Mouse (Mus musculus) thymus, postnatal 0 days (tissue): ENCODE results near the gene Plekhb1. TPM values are rescaled to one million over a fixed set of nuclear protein-coding genes. Genes with fewer than 3 reads are reported as not detected.
A peak's percentile ranks its signal among the peaks of the same experiment; 100 is the strongest.

Experiments used
- DNase-seq: peaks from one replicate; pipeline ENCODE4 v3.0.0-alpha.2; 2015; ENCODE audit warnings: low spot score
- polyA plus RNA-seq: library from polyadenylated mRNA; unstranded; fragments of >200 nt; fragmentation: Nextera tagmentation; extraction: Ambion mirVana; gene quantifications from 2 replicates; pipeline ENCODE4 v1.2.1, GENCODE M21; 2015

Gene Plekhb1
- polyA plus RNA-seq = 5.8 and 7.1 TPM in 2 replicates

DNA sequence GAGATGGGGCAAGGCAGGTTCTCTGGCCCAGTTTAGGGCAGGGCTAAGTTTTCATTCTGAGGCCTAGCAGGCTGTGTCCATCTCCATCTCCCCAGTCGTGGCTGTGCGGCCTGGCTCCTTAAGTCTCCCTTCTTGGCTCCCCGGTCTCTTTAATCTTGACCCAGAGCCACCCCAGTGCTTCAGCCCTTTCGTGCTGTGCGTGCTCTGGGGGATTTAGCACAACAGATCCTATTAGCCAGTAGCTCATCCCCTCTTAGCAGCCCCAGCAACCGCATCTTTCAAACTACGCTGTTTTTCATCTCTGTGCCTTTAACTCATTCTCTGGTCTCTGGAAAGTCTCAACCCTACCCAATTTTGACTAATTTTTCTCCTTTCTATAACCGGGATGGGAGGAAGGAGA is at the start of gene Plekhb1:
TSS of gene Plekhb1 (minus strand) at position 184 of the 400 bp plus-strand sequence.
- DNase-seq = no peak

DNA sequence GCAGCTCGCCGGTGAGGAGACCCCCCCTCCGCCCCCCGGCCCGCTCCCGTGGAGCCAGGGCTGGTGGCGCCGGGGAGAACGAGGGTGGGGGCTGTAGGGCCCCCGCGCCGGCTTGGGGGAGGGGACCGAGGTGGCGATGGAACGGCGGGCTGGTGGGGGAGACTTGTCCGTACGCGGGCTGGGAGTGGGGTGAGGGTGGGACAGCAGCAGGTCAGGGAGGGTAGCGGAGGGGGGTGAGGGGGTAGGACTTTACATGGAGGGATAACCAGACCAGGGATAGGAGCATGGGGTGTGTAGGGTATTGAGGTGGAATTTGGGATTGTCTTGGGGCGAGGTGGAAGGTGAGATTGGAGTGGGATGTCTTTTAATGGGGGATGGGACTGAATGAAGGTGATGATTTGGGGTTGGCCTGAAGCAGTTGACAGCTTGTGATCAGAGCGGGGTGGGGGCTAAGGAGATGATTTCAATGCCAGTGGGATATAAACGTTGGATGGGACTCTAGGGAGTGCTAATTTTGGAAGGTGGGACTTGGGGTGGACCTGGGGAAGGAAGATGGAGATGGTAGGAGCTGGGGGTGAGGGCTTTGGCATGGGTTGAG is 44.8 kb upstream of the Plekhb1 start:
- DNase-seq = no peak

DNA sequence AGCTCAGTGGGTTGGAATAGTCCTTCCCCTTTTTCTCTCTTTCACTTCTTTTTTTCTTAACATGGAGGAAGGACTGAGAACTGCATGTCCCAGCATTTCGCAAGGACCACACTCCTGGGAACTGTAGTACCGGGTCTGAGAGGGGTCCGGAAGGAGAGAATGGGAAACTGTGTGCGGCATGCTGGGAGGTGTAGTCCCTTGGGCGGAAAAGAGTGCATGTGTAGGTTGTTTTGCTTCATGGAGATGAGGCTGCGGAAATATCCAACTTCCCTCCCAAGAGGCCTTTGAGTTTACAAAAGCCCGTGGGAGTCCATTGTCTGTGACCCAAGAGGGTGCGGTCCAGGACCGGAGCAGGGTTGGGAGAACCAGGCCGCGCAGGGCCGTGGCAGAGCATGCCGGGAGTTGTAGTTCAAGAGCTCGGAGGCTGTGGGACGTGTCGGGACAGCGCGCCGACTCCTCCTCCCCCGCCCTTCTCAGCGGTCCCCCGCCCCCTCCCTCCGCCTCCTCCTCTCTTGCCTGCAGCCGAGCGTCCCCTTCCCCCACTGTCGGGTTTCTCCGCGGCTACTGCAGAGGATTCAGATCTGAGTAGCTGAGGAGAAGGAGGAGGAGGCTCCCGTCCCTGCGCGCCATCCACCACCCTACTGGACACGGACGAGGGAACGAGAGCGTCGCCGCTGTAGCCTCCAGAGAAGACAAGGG is 44.1 kb upstream of the Plekhb1 start, which contains the start of gene Fam168a:
TSS of gene Fam168a (plus strand) at position 493 of the 699 bp plus-strand sequence.
- peak; percentile 93 for DNase-seq

DNA sequence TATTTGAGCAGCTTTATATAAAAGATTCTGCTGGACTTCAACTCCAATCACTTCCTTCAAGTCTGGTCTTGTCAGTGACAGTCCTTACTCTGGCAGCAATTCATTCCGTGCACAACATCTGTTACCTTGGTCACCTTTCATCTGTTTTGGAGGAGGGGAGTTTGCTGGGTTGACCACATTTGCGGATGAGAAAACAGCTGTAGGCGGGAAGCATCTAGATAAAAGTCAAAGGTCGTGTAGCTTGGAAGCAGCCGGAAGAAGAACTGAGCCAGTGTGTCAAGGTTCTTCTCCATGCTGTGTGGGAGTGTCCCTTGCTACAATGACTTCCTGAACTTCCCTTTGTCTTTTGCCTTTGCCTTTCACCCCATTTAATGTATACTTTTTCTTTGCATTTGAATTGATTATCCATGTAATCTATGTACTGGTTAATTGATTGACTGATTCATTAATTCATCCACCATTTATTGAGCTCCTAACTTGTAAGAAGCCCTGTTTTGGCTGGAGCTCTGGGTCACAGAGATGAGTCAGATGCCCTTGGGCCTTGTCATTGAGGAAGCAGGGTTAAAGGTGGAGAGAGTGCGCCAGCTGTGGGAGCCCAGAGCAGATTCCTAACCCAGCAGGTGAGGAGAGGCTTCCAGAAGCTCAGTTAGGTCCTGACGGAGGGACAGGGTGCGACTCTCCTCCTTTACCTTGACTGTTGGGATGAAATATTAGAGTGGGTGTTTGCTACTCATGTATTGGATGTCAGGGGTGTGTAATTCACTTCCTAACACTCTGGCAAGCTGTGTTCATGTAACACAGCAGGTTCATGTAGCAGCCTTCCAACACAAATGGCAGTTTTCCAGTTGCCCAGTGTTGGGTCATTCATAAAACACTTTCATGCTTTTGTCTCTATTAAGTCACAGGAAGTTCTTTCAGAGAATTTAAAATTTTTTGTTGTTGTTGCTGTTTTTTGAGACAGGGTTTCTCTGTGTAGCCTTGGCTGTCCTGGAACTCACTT is 37.9 kb upstream of the Plekhb1 start:
- peak; percentile 79 for DNase-seq

DNA sequence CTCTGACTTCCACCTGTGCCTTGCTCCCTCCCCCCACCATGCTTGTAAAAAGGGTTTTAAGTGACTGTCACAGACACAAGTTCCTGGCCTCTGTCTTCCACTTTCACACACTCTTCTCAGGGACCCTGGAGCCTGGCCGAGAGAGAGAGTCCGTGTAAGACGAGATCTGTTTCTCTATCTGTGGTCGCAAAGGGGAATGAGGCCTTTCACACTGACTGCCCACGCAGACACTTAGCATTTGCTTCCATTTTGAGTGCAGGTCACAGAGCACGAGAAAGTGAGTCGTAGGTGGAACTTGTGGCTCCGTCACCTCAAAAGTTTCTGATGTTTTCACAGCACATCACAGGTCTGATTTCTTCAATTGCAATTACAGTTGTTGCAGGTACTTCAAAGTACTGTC is 31.0 kb upstream of the Plekhb1 start:
- DNase-seq = no peak

DNA sequence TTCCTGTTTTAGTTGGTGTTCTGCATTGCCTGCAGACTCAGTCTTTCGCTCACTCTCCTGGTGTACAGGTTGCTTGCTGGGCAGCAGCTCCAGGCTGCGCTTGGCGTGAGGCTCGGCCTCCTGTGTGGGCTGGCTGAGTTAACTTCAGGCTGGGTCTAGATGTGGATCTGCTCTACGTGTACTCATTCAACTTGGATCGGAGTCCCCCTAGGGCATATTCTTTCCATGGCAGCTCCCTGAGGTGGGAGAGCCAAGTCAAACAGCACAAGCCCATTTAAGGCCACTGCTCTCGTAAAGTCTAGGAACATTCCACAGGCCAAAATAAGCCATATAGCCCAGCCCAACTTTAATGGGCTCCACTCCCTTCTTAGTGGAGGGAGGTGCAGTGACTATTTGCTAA is 26.3 kb upstream of the Plekhb1 start:
- DNase-seq = no peak

DNA sequence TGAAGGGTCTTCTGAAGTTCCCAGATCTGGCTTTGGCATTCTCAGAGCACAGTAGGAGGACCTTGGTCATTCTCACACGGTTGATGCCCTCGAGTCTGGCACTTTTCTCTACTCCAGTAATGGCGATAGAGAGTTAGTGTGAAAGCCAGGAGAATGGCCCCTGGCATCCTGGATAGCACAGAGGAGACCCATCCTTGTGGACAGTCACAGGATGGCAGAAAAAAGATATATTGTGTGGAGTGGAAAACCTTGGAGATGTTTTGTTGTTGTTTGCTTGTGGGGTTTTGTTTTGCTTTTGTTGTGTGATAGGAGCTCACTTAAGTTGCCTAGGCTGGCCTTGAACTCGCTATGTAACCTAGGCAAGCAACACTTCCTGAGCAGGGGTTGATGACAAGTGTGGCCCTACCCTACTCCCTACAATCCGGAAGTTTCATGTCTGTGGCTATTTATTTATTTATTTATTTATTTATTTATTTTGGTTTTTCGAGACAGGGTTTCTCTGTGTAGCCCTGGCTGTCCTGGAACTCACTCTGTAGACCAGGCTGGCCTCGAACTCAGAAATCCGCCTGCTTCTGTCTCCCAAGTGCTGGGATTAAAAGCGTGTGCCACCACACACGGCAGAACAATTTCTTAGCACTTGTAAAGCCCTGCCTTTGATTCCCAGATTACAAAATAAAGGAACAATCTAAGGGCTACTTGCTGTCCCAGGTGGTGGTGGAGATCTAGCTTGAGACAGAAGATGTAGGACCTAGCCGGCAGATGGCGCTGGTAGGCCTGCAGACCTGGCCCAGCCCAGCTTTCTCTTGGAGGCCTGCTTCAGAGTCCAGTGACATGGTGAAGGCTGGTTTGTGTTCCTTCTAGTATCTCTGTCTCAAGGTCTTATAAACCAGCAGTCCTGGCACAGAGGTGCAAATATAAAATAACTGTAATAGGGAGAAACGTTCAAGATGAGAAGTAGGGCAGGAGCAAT is 23.1 kb upstream of the Plekhb1 start:
- DNase-seq = peak; percentile 68

DNA sequence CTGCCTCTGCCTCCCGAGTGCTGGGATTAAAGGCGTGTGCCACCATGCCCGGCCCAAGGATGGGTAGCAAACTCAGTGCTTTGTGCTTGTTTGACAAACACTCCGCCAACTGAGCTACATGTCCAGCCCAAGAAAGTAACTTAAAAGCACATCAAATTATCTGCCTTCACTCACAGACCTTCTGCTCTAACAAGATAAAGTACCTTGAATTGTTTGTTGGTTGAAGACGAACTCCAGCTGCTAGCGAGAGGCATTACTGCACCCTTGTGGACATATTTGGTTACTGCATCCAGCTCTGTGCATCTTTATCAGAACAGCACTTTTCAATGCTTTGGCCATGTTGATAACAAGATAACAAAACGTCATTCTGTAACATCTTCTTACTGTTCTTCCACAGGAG is 22.3 kb upstream of the Plekhb1 start:
- peak; percentile 76 for DNase-seq

DNA sequence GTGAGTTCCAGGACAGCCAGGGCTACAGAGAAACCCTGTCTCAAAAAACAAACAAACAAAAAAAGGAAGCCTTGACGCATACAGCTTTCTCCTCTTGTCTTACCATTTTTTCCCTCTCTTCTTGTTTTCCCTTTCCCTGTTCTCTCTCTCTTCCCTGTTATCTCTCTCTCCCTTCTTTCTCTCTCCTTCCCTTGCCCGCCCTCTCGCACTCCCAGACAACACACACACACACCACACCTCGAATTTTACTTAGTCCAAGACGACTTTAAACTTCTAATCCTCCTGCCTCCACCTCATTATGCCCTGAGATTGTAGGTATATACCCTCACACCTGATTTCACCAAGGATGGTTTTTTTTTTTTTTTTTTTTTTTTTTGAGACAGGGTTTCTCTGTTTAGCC is 21.9 kb upstream of the Plekhb1 start:
- DNase-seq = no peak

DNA sequence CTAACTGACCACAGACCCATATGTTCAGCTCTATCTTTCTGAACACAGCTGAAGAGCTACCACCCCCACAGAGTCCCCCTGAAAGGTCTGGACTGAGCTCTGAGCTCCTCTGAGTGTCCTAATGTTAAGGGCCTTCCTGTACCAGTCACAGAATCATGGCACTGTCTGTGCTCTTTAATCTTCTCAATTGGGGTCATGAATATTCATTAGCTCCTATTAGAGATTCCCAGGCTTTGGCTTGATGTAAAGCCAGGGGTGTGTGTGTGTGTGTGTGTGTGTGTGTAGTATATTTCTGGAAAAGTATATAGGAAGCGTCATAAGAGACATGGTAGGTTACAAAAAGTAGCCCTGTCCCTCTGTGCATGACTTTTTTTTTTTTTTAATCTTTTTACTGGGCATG is 21.0 kb upstream of the Plekhb1 start:
- no peak for DNase-seq

DNA sequence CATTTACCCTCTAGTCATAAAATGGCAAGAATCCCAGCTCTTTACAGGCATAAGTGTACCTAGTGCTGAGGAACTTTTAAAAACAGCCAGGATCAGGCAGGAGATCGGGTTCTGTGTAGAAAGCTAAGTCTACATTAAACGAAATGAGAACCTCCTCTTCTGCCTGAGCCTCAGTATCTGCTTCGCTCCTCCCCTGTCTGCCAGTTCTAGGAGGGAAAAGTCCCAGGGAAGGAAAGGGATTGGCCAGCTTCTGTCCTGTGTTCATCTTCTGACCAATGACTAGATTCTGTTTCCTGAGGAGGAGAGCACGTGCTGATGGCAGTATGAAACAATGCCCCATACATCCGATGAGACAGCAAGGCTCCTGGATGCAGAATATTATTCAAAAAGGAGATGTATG is 18.9 kb upstream of the Plekhb1 start:
- no peak for DNase-seq

DNA sequence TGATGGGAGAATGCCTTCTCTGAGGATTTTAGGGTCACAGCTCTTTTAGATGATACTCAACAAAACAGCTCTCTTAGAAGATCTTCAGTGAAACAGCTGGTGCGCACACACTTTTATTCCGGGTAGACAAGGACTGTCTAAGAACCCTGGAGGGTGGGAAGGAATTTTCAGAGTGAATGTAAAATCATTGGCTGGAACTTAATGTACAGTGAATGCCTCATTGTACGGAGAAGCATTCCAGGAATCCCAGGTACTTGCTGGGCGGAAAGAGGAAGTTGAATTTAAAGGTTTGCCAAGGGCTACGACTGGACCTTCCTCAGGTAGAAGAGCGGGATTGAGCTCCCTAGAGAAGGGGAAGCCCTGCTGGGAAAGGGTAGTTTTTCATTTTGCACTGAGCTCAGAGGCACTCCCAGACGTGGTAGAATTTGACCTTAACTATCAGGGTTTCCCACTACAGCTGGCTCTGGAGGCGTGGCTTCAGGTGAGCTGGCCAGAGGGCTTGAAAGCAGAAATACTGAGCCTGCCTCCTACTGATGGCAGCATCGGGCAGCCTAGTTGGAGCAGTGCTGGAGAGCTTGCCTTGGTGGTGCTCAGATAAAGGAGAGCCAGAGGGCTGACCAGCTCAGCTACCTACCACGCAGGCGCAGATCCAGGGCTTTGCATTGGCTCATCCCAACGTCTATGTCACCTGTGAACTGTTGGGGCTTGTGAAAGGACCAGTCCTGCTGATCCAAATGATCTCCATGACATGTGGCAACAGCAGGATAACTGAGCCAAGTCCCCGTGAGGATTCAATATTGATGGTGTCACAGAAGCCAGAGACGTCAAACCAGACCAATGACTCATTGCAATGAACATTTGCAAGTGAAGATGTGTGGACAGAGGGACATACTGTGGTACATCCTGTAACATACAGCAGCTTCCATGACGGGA is 17.0 kb upstream of the Plekhb1 start:
- DNase-seq = no peak

DNA sequence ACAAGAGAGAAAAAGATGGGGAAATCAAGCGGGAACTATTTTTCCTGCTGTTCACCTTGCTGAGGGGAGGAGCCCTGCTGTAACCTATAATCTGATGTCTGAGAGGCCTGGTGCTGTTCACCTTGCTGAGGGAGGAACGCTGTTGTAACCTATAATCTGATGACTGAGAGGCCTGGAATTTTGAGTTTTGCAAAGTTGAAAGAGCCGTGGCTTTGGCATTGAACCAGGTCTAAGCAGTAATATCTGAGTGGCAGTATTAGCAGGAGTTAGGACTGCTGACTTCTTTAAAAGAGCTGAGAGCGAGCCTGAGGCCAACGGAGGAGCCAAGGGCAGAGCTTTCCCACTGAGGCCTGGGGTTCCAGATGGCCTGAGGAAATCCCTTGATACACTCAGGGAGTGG is 15.8 kb upstream of the Plekhb1 start:
- DNase-seq = no peak

DNA sequence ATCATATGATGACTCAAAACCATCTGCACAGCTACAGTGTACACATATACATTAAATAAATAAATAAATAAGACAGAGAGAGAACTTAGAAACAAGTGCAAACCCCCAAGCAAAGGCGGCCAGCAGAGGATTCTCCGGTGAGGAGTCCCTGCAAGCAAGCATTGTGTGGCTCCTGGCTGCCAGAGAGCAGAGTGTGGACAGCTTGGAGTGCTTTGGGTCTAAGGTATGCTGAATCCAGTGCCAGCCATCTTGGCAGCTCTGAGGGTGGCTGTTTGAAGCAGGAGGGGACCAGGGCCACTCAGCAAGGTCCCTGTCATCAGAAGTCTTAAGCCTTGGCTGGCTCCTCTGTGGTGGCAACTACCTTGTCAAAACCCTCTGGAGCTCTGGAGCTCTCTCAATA is 12.7 kb upstream of the Plekhb1 start:
- DNase-seq = no peak

DNA sequence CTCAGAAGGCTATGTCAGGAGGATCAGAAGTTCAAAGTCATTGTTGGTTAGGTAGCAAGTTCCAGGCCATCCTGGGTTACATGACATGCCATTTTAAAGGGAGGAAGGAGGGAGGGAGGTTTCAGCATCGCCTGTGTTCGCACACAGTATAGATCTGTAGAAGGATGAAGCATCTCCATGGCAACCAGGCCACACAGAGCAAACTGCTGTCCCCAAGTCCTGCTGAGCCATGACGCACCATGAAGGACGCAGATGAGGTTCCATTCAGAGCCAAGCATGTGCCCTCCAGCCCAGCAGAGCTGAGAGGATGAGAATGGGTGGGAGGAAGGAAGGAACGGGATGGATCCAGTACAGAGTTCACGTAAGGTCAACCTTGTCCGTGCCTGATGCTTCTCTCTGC is 11.2 kb upstream of the Plekhb1 start:
- DNase-seq = no peak

DNA sequence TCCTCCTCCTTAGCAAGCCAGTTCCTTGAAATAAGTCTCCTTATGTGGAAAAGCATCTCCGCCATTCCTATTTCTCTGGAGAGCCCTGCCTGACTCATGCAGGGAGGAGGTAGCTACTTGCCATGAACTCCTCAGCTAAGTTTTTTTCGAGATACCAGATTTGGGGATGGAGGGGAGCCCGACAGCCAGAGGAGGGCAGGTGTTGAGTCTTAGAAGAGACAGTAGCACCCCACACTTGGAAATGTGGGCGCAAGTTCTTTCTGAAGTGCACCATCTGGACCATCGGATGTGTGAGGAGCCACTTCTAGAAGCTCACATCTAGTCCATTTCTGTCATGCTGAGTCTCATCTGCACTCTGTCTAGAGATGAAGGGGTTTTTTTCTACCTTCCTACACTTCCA is 8.4 kb upstream of the Plekhb1 start:
- DNase-seq = no peak

DNA sequence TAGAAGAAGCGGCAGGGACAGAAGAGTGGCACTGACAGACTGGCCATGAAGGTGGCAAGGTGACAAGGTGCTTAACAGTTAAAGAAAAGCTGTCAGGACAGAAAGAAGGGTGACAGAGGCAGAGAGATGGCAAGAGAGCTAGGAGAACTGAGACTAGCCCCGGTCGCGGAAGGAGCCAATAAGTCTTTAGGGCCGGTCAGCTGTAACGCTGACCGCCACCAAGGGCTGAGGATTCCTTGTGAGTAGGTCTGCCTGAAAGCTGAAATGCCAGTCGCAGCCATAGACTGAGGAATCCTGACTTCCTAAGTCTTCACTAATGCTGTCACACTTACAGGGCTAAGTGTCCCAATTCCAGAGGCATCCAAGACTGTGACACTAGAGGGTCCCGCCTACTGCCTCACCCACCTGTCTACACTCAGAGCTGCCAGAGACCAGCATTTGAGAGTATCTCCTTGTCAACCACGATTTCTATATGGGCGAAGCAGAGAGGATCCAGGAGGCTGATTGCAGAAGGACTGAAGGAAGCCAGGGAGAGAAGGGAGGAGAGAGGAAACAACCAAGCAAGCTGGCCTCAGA is 1.6 kb upstream of the Plekhb1 start:
- no peak for DNase-seq

DNA sequence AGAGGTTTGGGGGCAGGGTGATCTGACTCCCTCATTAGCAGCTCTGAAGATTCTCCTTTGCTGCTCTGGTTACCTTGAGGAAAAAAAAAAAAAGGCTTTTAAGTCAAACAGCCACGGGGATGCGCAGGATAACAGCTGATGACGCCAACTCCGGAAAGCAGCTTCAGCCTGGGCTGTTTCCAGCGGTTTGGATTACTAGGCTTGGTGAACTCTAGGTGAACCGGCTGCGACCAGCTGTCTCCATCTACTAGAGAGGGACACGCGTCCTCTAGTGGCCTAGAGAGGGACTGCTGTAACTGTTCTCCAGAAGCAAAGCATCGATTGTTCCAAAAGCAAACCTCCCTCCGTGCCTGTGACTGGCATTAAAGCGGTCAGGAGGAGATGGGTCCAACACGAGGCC is 976 bp upstream of the Plekhb1 start:
- DNase-seq = peak; percentile 81

DNA sequence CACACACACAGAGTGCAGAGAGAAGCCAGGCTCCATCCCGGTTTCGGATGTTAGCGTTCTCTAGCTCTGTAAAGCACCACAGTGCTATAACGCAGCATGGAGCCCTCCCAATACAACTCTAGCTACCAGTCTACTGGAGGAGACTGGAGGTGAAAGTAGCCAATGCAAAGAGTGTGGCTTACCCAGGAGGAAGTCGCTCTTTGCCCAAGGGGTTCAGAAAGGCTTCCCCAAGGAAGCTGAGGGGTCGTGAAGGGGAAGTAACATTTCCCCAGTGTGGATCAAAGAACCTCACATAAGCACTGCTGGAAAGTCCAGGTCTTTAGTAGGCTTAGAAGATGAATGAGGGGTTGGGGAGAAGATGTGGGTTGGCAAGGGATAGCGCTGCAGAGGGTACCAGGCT is 950 bp downstream of the Plekhb1 start:
- no peak for DNase-seq
